Mouse (Mus musculus): Measurements from ENCODE around the gene Tor1b.
A peak's percentile ranks its signal among the peaks of the same experiment; 100 is the strongest.
"Not testable (repeated sequence)": the region's sequence is repeated elsewhere in the genome, so short reads cannot be mapped to it uniquely, and the experiment has no call there.

Tor1b gene

DNA sequence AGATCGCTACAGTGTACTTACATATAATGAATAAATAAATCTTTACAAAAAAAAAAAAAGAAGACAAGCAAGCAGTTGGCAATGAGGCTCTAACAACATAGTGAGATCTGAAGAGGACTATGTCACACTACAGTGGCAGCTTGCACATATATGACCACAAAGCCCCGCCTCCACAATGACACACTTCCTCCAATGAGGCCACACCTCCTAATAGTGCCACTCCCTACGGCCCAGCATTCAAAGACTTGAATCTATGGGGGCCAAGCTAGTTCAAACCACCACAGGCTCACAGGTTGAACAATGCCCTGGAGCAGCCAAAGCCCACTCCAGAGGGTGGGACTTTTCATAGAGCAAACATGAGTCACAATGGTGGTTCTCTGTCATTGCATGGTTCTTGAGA lies 20.8 kb upstream of the Tor1b start:
- DNase-seq: no peak

DNA sequence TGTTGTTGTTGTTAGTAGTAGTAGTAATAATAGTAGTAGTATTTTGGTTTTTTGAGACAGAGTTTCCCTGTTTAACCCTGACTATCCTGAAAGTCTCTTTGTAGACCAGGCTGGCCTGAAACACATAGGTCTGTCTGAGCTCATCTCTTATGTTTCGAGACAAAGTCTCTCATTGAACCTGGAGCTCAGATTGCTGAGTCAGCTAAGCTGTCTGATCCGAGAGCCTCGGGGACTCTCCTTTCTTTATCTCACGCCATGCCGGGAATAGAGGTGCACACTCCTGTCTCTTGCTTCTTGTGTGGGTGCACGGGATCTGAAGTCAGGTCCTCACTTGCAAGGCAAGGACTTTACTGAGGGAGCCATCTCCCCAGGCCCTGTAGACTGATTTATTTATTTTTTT lies 19.7 kb upstream of the Tor1b start:
- DNase-seq: no peak

DNA sequence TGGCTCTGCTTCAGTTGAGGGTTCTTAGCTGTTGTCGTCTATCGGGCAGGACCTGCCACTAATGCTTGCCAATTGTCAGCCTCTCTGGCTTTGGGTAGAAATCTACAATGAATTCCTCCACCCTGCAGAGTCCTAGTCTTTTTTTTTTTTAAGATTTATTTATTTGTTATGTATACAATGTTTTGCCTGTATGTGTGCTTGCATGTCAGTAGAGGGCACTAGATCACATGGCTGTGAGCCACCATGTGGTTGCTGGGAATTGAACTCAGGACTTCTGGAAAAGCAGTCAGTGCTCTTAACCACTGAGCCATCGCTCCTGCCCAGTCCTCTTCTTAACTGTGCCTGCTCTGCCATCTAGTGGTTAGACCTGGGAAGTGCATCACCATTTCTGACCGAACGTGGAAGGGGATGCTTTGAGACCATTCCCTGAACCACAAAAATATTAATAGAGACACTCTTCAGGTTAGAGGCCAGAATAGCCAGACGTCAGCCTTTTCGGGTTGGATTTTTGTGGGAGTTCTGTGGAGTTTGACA lies 18.8 kb upstream of the Tor1b start:
- DNase-seq: peak; percentile 77

DNA sequence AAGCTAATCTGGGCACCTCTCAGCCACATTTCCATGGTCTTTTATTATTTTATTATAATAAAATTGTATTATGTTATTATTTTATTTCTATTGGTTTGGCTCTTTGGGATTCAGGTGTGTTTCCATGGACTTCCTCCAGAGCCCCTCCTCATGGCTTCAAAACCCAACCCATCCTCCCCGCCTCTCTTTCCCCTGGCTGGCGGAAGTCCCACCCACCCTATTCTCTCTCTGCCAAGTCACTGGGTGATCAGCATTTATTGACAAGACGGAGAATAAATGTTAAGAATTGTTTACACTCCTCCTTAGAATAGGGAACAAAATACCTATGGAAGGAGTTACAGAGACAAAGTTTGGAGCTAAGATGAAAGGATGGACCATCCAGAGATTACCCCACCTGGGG lies 16.0 kb upstream of the Tor1b start:
- DNase-seq: no peak

DNA sequence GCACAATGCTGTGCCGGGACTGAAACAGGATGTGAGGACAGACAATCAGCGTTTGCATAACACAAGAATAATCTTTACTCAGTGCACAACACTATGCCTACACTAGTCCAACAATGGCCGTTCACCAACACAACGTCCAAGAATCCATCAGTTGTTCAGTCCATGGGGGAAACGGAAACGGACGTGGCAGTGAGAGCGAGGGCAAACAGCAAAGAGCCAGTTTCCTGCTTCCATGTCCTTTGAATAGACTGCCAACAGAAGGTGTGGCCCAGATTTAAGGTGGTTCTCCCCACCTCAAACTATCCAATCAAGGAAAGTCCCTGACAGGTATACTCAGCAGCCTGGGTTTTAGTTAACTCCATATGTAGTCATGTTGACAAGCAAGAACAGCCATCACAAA lies 15.0 kb upstream of the Tor1b start:
- no peak for DNase-seq

DNA sequence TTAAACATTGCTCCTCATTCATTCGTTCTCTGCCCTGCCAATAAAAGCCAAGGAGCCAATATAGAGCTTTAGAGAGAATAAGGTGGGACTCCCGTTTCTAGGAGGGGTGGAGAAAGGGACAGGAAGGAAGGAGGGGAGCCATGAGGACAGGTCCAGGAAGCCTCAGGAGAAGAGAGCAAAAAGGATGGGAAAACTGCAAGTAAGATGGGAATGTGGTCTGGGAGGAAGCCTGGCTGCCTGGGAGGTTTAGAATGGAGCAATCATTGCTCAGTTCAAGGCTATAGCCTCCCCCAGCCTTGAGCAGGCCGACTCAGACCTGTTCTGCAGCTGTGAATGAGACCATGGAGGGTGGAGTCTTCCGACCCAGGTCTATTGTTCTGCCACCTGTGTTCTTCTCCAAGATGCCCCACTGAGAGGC lies 14.2 kb upstream of the Tor1b start:
- no peak for DNase-seq

DNA sequence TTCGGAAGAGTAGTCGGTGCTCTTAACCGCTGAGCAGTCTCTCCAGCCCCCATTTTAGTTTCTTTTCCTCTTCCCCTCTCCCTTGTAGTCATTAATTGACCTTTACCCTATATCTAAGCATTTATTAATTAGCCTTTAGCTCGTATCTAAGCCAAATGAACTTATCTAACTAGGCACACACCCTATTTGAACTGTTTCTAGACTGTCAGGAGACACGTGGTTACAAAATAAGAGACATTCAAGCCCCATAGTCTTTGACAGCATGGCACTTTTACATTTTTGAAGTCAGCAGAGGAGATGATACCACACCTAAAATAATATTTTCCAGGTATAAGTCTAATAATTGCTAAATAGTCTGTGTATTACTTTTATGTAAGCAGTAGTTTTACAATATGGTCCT lies 11.2 kb upstream of the Tor1b start:
- no peak for DNase-seq

DNA sequence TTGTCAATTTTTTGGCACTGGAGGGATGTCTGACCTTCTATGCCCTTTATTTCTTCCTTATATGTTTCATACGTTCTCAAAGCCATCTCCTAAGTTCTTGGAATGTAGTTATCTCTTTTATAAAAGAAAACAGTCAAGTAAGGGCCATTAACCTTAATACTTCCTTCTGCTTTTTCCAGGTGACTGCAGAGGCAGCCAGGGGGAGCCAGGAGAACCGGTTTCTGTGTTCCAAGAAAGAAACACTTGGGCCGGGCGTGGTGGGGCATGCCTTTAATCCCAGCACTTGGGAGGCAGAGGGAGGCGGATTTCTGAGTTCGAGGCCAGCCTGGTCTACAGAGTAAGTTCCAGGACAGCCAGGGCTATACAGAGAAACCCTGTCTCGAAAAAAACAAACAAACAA lies 10.6 kb upstream of the Tor1b start:
- DNase-seq: not testable (repeated sequence)

GRCm38 (mm10) chr2:30942603-30943011 lies 10.2 kb upstream of the Tor1b start:
- peak; percentile 79 for DNase-seq

DNA sequence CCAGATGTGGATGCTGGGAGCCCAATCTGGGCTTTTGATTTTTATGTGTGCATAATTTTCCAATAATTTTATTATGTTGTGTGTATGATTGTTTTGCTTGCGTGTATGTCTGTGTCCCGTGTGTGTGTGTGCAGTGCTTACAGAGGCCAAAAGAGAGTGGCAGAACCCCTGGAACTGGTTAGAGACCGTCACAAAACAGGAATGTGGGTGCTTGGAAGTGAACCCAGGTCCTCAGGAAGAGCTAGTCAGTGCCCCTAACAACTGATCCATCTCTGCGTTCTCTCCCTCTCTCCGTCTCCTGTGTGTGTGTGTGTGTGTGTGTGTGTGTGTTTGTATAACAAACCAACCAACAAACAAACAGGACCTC lies 319 bp upstream of the Tor1b start:
- DNase-seq: no peak

DNA sequence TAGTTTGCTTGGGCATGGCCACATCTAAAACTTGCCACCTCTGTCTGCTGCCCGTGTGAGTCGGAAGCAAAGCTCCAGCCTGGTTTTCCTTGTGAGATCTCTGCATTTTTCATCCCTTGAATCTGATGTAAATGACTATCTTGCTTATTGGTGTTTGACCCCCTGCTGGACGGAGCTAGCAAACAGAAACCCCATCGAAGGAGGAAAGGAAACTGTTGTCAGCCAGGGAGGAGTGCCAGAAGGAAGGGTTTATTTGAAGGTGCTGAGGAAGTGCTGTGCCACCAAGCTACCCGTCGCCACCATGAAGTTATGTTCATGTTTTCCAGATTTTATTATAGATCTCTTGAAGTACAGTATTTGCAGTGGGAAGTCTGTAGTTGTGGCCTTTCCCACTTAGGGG lies 2.0 kb downstream of the Tor1b start:
- DNase-seq: no peak

DNA sequence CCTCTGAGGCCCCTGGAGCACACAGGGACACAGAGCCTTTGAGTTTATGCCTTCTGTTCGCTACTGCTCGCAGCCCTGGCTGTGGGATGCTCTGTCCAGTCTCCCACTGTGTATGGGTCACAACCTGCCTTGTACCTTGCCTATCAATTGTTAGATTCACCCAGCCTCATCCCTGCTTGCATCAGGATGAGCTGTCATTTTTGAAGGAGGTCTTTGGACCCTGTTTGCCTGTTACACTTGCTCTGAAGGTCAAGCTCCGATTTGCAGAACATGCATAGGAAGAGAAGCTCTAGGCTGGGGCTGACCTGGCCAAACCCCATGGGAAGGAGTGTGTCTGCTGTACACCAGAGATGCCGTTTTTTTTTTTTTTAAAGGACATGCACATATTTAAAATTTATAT lies 4.8 kb downstream of the Tor1b start:
- DNase-seq: no peak

DNA sequence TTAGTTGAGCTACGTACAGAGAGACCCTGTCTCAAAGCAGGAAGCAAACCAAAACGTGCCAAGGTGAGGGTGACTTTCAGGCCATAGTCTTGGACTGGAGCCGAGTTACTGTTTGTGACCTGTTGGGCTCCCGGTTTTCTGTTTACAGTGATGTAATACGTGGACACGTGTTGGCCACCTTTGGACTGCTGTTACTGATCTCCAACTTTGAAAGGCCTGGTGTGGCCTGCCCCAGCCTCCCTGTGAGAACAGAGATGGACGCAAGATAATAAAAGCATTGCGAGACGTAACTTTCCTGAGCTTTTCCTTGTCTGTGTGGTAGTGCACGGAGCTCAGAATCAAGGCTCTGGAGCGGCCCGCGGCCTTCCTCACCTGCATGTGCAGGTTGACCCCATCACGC lies 6.0 kb downstream of the Tor1b start:
- peak; percentile 35 for DNase-seq

GRCm38 (mm10) chr2:30959856-30960255 lies 7.1 kb downstream of the Tor1b start:
- DNase-seq: no peak

GRCm38 (mm10) chr2:30962570-30963254 lies 10.0 kb downstream of the Tor1b start:
- no peak for DNase-seq

- DNase-seq: no peak
These were observed 12.9 kb downstream of the Tor1b start for GRCm38 (mm10) chr2:30965627-30966026.

DNA sequence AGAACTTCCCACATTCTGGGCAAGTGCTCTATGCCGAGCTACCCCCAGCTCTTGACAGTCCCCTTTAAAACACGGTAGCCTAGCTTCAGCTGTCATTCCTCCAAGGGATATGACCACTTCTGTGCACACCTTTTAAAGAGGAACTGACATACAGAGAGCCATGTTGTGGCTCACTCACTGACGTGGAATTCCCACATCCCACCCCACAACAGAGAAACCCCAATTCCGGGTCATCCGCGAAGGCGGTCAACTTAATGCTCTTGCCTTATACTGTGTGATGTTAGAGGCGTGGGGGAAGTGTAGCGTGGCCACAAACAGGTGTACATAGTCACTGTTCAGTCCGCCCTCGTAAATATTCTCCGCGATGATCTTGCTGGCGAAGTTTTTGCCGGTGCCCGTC lies 14.1 kb downstream of the Tor1b start:
- DNase-seq: no peak

GRCm38 (mm10) chr2:30967352-30968327 lies 14.9 kb downstream of the Tor1b start, which contains the start of gene Tor1a:
Tor1a (minus strand) TSS chr2:30967933.
- peak; percentile 94 for DNase-seq

- DNase-seq: peak; percentile 100
These were observed 29.2 kb downstream of the Tor1b start, which contains the start of the genes BC005624 and Usp20 for GRCm38 (mm10) chr2:30981790-30982513. BC005624 (minus strand) TSS chr2:30982201. Usp20 (plus strand) TSS chr2:30982279.

DNA sequence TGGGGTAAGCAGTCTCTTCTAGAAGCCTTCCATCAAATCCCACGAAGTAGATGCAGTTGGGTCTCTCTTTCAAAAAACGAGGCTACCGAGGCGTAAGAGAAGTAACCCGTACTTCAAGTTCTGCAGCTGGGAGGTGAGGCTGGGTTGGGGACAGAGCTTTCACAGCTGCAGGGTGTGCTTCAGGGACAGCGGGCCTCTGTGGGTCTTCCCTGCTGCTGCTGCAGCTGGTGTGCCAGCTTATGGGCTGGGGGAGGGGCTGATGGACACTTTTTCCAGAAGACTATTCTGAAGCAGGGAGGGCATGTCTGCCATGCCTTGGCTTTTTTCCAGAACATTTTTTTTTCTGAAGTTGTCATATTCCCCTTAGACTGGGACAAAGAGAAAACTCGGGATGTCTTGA lies 30.3 kb downstream of the Tor1b start:
- DNase-seq: no peak

GRCm38 (mm10) chr2:30985111-30986020 lies 32.6 kb downstream of the Tor1b start:
- peak; percentile 69 for DNase-seq

- DNase-seq: no peak
These were observed 37.5 kb downstream of the Tor1b start for GRCm38 (mm10) chr2:30990221-30990620.
